Mouse (Mus musculus) left cerebral cortex, adult 18-20 months (tissue): ENCODE measurements at regions not wholly inside any gene's neighbourhood (a gene's known extent, or its start where the extent isn't known, plus 50 kb on each side); places are given as distances from the start of the nearest gene placed in this dataset.

Source experiments
- DNase-seq, 2 experiments: peaks; one replicate each; pipeline ENCODE4 v3.0.0; 2021 to 2022; ENCODE audit warnings: low spot score in 2 of 2, mixed read lengths in 1 of 2

- peak; percentile 71 for DNase-seq
These were observed 72.2 kb upstream of the Cnot2 start for GRCm38 (mm10) chr10:116653511-116653945.

DNA sequence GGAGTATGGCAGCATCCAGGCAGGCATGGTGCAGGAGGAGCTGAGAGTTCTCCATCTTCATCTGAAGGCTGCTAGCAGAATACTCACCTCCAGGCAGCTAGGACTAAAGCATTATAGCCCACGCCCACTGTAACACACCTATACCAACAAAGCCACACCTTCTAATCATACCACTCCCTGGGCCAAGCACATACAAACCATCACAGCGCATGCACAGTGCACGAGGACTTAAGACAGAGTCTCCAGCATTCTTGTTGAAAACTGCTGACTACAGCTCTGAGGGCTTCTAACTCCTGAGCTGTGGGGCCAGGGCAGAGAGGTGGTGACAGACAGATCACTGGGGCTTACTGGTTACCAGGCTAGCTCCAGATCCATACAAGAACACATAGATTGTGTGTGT lies 68.0 kb upstream of the Cnot2 start:
- DNase-seq, result no peak

DNA sequence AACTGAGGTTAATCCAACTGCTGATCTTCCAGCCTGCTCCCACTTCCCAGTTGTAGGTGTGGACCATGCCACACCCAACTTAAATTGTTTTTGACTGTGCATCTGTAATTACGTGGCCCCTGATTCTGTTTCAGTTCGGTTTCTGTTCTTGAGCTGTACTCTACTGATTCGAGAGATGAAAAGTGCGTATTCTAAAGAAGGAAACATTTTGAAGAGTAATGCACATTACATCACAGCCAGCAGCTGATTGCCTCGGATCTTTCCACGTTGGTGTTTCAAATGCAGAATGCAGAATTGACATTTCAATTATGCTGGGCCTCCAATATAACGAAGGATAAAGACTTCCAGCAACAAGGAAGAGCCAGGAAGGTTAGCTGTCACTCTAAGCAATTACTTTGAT lies 64.7 kb upstream of the Cnot2 start:
- DNase-seq, result peak in 1 of 2 experiments; percentile 3

GRCm38 (mm10) chr10:116645631-116646030 lies 64.3 kb upstream of the Cnot2 start:
- peak in 1 of 2 experiments; percentile 7 for DNase-seq

DNA sequence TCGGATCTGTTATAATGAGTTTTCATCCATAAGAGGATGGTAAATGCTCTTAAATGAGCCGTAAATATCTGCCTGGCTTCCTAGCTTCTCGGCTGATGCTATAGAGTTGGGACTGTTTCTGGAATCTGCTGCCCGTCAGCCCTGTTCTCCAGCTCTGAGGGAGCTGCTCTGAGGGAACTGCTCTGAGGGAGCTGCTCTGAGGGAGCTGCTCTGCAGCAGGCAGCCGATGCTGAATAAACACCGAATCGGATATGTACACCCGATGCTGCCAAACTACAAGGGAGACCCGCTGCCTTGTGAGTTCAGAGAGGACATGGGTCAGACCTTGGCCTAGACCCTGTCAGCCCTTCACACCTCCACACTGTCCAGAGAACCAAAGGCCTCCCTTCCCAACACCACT lies 63.8 kb upstream of the Cnot2 start:
- no peak for DNase-seq
